Mouse (Mus musculus) frontal cortex, postnatal 25 days (tissue): ENCODE data around the gene 4930402H24Rik.
"Not testable (repeated sequence)": the region's sequence is repeated elsewhere in the genome, so short reads cannot be mapped to it uniquely, and the experiment has no call there.

ENCODE experiments used
- DNase-seq, 2 experiments: peaks; one replicate each; pipeline ENCODE4 v3.0.0; 2022; ENCODE audit warnings: low spot score in 2 of 2

The 4930402H24Rik gene

GRCm38 (mm10) chr2:130852964-130853363 lies 53.2 kb downstream of the 4930402H24Rik start:
- no peak for DNase-seq

GRCm38 (mm10) chr2:130851363-130852246 lies 54.6 kb downstream of the 4930402H24Rik start:
- DNase-seq: no peak

DNA sequence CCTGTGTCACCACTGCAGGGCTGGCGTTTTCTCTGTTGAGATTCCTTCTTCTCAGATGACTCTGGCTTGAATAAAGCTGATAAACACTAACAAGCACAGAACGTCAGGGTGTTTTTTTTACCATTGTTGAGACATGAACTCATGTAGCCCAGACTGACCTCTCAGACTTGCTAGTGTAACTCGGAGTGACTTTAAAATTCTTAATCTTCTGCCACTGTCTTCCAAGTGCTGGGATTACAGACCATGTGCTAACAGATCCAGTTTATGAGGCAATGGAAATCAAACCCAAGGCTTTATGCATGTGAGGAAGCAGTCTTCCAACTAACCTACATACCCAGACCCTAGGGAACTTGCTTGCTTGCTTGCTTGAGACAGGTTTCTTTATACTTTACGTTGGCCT lies 56.5 kb downstream of the 4930402H24Rik start:
- DNase-seq: no peak

- no peak for DNase-seq
Measured at GRCm38 (mm10) chr2:130848313-130848712, 57.9 kb downstream of the 4930402H24Rik start.

GRCm38 (mm10) chr2:130843623-130844022 lies 62.6 kb downstream of the 4930402H24Rik start:
- no peak for DNase-seq

- DNase-seq: peak; percentile 53 to 57
Measured at GRCm38 (mm10) chr2:130840846-130841245, 65.4 kb downstream of the 4930402H24Rik start.

DNA sequence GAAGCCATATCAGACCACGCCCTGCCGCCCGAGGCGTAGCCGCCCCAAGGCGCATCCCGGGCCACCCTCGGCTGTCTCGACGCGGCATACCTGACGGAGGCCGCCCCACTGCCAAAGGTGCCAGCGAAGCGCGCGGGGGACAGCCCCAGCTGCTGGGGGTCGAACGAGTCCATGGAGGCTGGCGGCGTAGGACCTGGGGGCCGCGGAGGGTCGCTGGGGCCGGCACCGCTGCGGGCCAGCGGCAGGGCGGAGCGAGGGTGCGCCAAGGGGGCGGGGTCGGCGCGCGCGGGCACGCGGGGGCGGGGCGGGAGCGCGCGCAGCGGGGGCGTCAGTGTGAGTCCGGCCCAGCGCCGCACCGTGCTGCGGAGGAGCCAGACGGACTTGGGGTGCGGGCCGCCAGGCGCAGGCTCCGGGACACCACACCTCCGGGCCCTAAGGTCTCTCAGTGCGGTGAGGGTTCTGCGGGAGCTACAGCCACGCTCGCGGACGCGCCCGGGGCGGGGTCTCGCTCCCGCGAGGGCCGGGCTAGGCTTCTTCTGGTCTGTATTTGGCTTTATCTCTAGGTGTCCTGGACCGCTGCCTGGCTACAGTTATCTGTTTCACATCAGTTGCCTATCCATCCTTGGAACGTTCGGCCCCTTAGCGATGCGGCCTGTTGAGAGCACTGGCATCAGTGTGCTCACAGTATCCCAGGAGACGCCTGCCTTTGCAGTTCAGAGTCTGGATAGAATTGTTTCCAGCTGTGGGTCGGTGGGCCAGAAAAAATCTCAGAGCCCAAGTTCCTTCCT lies 66.1 kb downstream of the 4930402H24Rik start:
- peak; percentile 60 to 67 for DNase-seq

- peak in 1 of 2 experiments; percentile 48 for DNase-seq
Measured at GRCm38 (mm10) chr2:130839528-130839873, 66.7 kb downstream of the 4930402H24Rik start.

- DNase-seq: peak in 1 of 2 experiments; percentile 22
Measured at GRCm38 (mm10) chr2:130839084-130839483, 67.1 kb downstream of the 4930402H24Rik start.

DNA sequence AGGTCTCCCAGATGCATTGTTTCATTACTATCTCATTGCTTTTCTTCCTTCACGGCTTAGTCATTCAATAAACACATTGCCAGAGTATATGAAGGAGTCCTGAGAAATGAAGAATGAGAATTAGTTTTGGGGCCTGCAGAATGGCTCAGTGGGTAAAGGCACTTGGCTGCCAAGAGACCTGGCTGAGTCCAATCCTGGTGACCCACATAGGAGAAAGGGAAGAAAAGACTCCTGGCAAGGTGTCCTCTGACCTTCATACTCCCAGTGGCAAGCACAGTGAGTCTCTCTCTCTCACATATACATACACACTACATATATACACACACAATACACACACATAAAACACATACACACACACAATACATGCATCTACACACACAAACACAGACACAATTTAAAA lies 68.1 kb downstream of the 4930402H24Rik start:
- DNase-seq: no peak

- no peak for DNase-seq
Measured at GRCm38 (mm10) chr2:130833699-130834098, 72.5 kb downstream of the 4930402H24Rik start.

- no peak for DNase-seq
Measured at GRCm38 (mm10) chr2:130832582-130832981, 73.6 kb downstream of the 4930402H24Rik start.

DNA sequence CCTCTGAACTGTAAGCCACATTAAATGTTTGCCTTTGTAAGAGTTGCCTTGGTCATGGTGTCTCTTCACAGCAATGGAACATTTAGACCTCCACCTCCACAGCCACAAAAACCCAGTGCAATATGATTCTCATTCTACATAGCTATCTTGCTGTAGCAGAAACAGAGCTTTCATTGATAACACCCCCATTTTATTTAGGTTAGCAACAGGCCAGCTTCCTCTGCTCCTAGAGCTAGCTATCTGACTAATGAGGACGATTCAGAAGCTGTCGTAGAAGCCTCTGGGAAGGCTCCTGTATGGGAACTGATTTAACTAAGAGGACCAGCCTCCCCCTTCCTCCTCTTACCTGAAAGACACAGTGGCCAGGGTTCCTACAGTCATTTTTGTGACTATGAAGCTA lies 74.2 kb downstream of the 4930402H24Rik start:
- no peak for DNase-seq

DNA sequence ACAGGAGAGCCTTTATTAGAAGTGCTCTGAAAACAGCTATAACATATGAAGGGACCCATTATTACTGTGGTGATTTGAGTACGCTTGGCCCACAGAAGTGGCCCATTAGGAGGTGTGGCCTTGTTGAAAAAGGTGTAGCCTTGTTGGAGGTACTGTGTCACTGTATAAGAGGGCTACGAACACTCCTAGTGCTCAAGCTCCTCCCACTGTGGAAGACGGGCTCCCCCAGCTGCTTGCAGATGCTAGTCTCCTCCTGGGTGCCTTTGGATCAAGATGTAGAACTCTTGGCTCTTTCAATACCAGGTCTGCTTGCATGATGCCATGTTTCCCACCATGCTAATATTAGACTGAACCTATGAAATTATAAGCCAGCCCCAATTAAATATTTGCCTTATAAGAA lies 76.0 kb downstream of the 4930402H24Rik start:
- DNase-seq: no peak

DNA sequence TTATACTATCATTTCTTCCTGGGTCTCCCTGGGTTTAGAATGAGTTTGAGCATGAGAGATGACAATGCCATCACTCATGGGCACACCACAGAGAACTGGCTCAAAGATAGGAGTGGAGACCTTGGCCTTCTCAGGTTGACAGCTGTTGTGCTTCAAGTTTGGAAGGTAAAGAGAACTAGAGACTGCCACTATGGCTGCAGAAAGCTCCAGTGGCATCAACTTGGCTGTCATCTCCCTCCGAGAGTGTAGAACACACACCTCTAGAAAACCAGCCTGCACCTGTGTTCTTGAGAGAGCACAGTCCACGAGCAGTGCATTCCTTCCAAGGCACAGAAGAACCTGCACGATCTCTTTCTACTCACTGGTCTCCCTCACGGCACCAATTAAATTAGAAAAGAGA lies 76.7 kb downstream of the 4930402H24Rik start:
- no peak for DNase-seq

- DNase-seq: no peak
Measured at GRCm38 (mm10) chr2:130828668-130829067, 77.5 kb downstream of the 4930402H24Rik start.

GRCm38 (mm10) chr2:130828066-130828465 lies 78.1 kb downstream of the 4930402H24Rik start:
- not testable (repeated sequence) for DNase-seq

DNA sequence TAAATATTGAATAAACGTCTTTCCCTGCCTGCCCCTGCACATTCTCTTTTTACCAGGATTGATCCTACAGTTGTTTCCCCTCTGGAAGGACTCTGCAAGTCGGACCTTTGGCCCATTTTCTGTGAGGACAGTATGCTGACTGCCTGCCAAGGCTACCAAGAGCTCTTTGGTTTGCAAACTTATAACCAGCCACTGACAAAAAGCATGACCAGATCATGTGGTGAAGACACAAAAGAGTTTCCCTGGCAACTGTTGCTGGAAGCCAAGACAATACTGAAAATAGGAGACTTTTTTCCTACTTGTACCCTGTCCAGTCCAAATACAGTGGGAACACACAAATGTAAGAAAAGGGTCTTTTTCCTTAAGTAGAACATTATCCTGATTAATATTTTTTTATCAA lies 78.8 kb downstream of the 4930402H24Rik start:
- no peak for DNase-seq

- DNase-seq: no peak
Measured at GRCm38 (mm10) chr2:130818838-130819647, 87.2 kb downstream of the 4930402H24Rik start.

GRCm38 (mm10) chr2:130817865-130818264 lies 88.3 kb downstream of the 4930402H24Rik start:
- no peak for DNase-seq

- DNase-seq: no peak
Measured at GRCm38 (mm10) chr2:130816205-130816604, 90.0 kb downstream of the 4930402H24Rik start.

GRCm38 (mm10) chr2:130814492-130814891 lies 91.7 kb downstream of the 4930402H24Rik start:
- no peak for DNase-seq
